Mouse (Mus musculus) spleen, adult 18-20 months (tissue): ENCODE measurements around the gene Btbd16.
A peak's percentile ranks its signal among the peaks of the same experiment; 100 is the strongest.

Experiments
- DNase-seq, 2 experiments: peaks; one replicate each; pipeline ENCODE4 v3.0.0; 2022; ENCODE audit warnings: mixed read lengths in 2 of 2

Btbd16 gene

GRCm38 (mm10) chr7:130773914-130774630 is at the start of gene Btbd16:
Btbd16 (plus strand) TSS chr7:130774069.
- DNase-seq = peak in 1 of 2 experiments; percentile 2

- DNase-seq = no peak
Measured at GRCm38 (mm10) chr7:130726185-130726584, 47.7 kb upstream of the Btbd16 start.

- no peak for DNase-seq
Measured at GRCm38 (mm10) chr7:130726724-130727422, 47.0 kb upstream of the Btbd16 start.

- DNase-seq = no peak
Measured at GRCm38 (mm10) chr7:130727560-130727959, 46.3 kb upstream of the Btbd16 start.

- DNase-seq = no peak
Measured at GRCm38 (mm10) chr7:130731792-130732191, 42.1 kb upstream of the Btbd16 start.

- no peak for DNase-seq
Measured at GRCm38 (mm10) chr7:130732908-130733307, 41.0 kb upstream of the Btbd16 start.

GRCm38 (mm10) chr7:130733423-130733822 is 40.4 kb upstream of the Btbd16 start:
- no peak for DNase-seq

- DNase-seq = no peak
Measured at GRCm38 (mm10) chr7:130734195-130734787, 39.6 kb upstream of the Btbd16 start.

GRCm38 (mm10) chr7:130741099-130741498 is 32.8 kb upstream of the Btbd16 start:
- no peak for DNase-seq

- DNase-seq = no peak
Measured at GRCm38 (mm10) chr7:130743239-130744025, 30.4 kb upstream of the Btbd16 start.

GRCm38 (mm10) chr7:130749165-130749564 is 24.7 kb upstream of the Btbd16 start:
- DNase-seq = no peak

- no peak for DNase-seq
Measured at GRCm38 (mm10) chr7:130750752-130751490, 22.9 kb upstream of the Btbd16 start.

GRCm38 (mm10) chr7:130751678-130752077 is 22.2 kb upstream of the Btbd16 start:
- no peak for DNase-seq

GRCm38 (mm10) chr7:130754790-130755189 is 19.1 kb upstream of the Btbd16 start:
- DNase-seq = no peak

- DNase-seq = no peak
Measured at GRCm38 (mm10) chr7:130756343-130756835, 17.5 kb upstream of the Btbd16 start.

- DNase-seq = no peak
Measured at GRCm38 (mm10) chr7:130757326-130757865, 16.5 kb upstream of the Btbd16 start.

GRCm38 (mm10) chr7:130762071-130762897 is 11.6 kb upstream of the Btbd16 start:
- peak in 1 of 2 experiments; percentile 53 for DNase-seq

GRCm38 (mm10) chr7:130764160-130764559 is 9.7 kb upstream of the Btbd16 start:
- no peak for DNase-seq

- no peak for DNase-seq
Measured at GRCm38 (mm10) chr7:130766411-130767170, 7.3 kb upstream of the Btbd16 start.

- DNase-seq = no peak
Measured at GRCm38 (mm10) chr7:130768151-130768550, 5.7 kb upstream of the Btbd16 start.
